Mouse (Mus musculus): ENCODE measurements around the gene Mboat7.

- TF ChIP-seq CTCF (IDR thresholded peaks at IDR 0.05; ENCODE audit: borderline replicate concordance, extremely low read depth, insufficient read depth, insufficient read length) (no peak), POLR2A (IDR thresholded peaks at IDR 0.05; ENCODE audit: borderline replicate concordance, extremely low read depth, insufficient read depth, insufficient read length, poor library complexity, severe bottlenecking) (no peak)
These were observed 49.5 kb downstream of the Mboat7 start for GRCm38 (mm10) chr7:3643843-3644242.

Data from brain, embryonic 14.5 days (tissue).